Mouse (Mus musculus) embryonic facial prominence, embryonic 15.5 days (tissue): ENCODE data around the gene Trim9. TPM values are rescaled to one million over a fixed set of nuclear protein-coding genes. Genes with fewer than 3 reads are reported as not detected.

Source experiments
- ATAC-seq: fragments of 200-750 bp; cut with Nextera tagmentation; 2 replicates; pipeline ENCODE4 v1.8.0; 2017; ENCODE audit warnings: low read depth, moderate TSS enrichment; ENCODE audit not compliant: insufficient number of reproducible peaks, low FRiP score, low TSS enrichment
- H3K27ac ChIP-seq: fragments of 300-500 bp; sonication (generic); replicated peaks from 2 replicates; pipeline ENCODE4 v1.5.1; 2015; ENCODE audit warnings: mild to moderate bottlenecking, inconsistent platforms
- H3K27me3 ChIP-seq: fragments of 300-500 bp; sonication (generic); 2 replicates; pipeline ENCODE4 v1.6.1; 2015; ENCODE audit warnings: inconsistent platforms
- H3K36me3 ChIP-seq: fragments of 300-500 bp; sonication (generic); 2 replicates; pipeline ENCODE4 v1.6.1; 2015; ENCODE audit warnings: mild to moderate bottlenecking, inconsistent platforms
- H3K4me1 ChIP-seq: fragments of 300-500 bp; sonication (generic); 2 replicates; pipeline ENCODE4 v1.6.1; 2015; ENCODE audit warnings: inconsistent platforms
- H3K4me2 ChIP-seq: fragments of 300-500 bp; sonication (generic); replicated peaks from 2 replicates; pipeline ENCODE4 v1.6.1; 2015; ENCODE audit warnings: mild to moderate bottlenecking, inconsistent platforms
- H3K4me3 ChIP-seq: fragments of 300-500 bp; sonication (generic); replicated peaks from 2 replicates; pipeline ENCODE4 v1.5.1; 2015; ENCODE audit warnings: mild to moderate bottlenecking, inconsistent platforms
- H3K9ac ChIP-seq: fragments of 300-500 bp; sonication (generic); 2 replicates; pipeline ENCODE4 v1.6.1; 2015; ENCODE audit warnings: inconsistent platforms
- H3K9me3 ChIP-seq: fragments of 300-500 bp; sonication (generic); replicated peaks from 2 replicates; pipeline ENCODE4 v1.6.1; 2016; ENCODE audit warnings: inconsistent platforms
- WGBS: fragments of 180-500 bp; shearing (Covaris S2); methylation state at CpG from one replicate; pipeline ENCODE4 v1.1.7; 2015; 5-methylcytosine and 5-hydroxymethylcytosine counted together
- polyA plus RNA-seq: library from polyadenylated mRNA; unstranded; fragments of >200 nt; fragmentation: Nextera tagmentation; extraction: Ambion mirVana; gene quantifications from 2 replicates; pipeline ENCODE4 v1.2.1, GENCODE M21; 2015

The Trim9 gene
- 1.4 and 1.6 TPM in 2 replicates for polyA plus RNA-seq

GRCm38 (mm10) chr12:70347202-70347841 is at the start of gene Trim9:
Trim9 (minus strand) TSS chr12:70347614.
- H3K27me3 ChIP-seq = peaks cover 25% of the 10 kb centered on the region
- peak; percentile 99 for ATAC-seq
- no peaks in the 10 kb centered on the region for H3K9me3 ChIP-seq
- under 1% methylated on average over 48 of the region's 50 CpGs for WGBS
- H3K36me3 ChIP-seq = no peaks in the 10 kb centered on the region
- peak within 1 kb of the TSS; percentile 21; the same call in 1 of the 2 replicates for H3K9ac ChIP-seq
- no peak within 1 kb of the TSS for H3K27ac ChIP-seq
- peaks cover 21% of the 10 kb centered on the region for H3K4me1 ChIP-seq
- H3K4me2 ChIP-seq = peak within 1 kb of the TSS; percentile 96
- peak within 1 kb of the TSS; percentile 60 for H3K4me3 ChIP-seq

GRCm38 (mm10) chr12:70395061-70395460 is 47.6 kb upstream of the Trim9 start:
- ATAC-seq = no peak
- no peak overlapping the region for H3K4me3 ChIP-seq
- H3K36me3 ChIP-seq = no peaks in the 10 kb centered on the region
- 82% methylated on average over 3 of the region's 3 CpGs for WGBS
- H3K9me3 ChIP-seq = no peaks in the 10 kb centered on the region
- H3K27me3 ChIP-seq = no peaks in the 10 kb centered on the region
- no peak overlapping the region for H3K4me2 ChIP-seq
- no peak overlapping the region for H3K27ac ChIP-seq
- H3K9ac ChIP-seq = no peak overlapping the region
- no peaks in the 10 kb centered on the region for H3K4me1 ChIP-seq

- Histone ChIP-seq H3K4me1 (no peaks in the 10 kb centered on the region), H3K4me2 (no peak overlapping the region), H3K27me3 (no peaks in the 10 kb centered on the region), H3K4me3 (no peak overlapping the region), H3K36me3 (no peaks in the 10 kb centered on the region), H3K9ac (no peak overlapping the region), H3K9me3 (no peaks in the 10 kb centered on the region), H3K27ac (no peak overlapping the region)
- no peak for ATAC-seq
- WGBS = 90% methylated on average over 3 of the region's 3 CpGs
Observed at GRCm38 (mm10) chr12:70391236-70391635, 43.8 kb upstream of the Trim9 start.

- H3K9me3 ChIP-seq = no peaks in the 10 kb centered on the region
- 74% methylated on average over 10 of the region's 10 CpGs for WGBS
- H3K27ac ChIP-seq = no peak overlapping the region
- no peak overlapping the region for H3K4me2 ChIP-seq
- H3K36me3 ChIP-seq = no peaks in the 10 kb centered on the region
- H3K4me3 ChIP-seq = no peak overlapping the region
- no peaks in the 10 kb centered on the region for H3K27me3 ChIP-seq
- no peaks in the 10 kb centered on the region for H3K4me1 ChIP-seq
- no peak for ATAC-seq
- no peak overlapping the region for H3K9ac ChIP-seq
Observed at GRCm38 (mm10) chr12:70374976-70375375, 27.6 kb upstream of the Trim9 start.

GRCm38 (mm10) chr12:70372874-70373273 is 25.5 kb upstream of the Trim9 start:
- 79% methylated on average over 5 of the region's 5 CpGs for WGBS
- no peak overlapping the region for H3K27ac ChIP-seq
- H3K4me3 ChIP-seq = no peak overlapping the region
- ATAC-seq = no peak
- H3K9ac ChIP-seq = no peak overlapping the region
- H3K4me1 ChIP-seq = 0 out of 2 replicates have a peak, but pooled peaks cover under 1% of the 10 kb centered on the region
- H3K36me3 ChIP-seq = no peaks in the 10 kb centered on the region
- no peak overlapping the region for H3K4me2 ChIP-seq
- H3K27me3 ChIP-seq = no peaks in the 10 kb centered on the region
- no peaks in the 10 kb centered on the region for H3K9me3 ChIP-seq

- Histone ChIP-seq H3K36me3 (no peaks in the 10 kb centered on the region), H3K4me2 (no peak overlapping the region), H3K27ac (no peak overlapping the region), H3K4me3 (no peak overlapping the region), H3K4me1 (peaks cover 6% of the 10 kb centered on the region; the same call in 1 of the 2 replicates), H3K27me3 (no peaks in the 10 kb centered on the region), H3K9ac (no peak overlapping the region), H3K9me3 (no peaks in the 10 kb centered on the region)
- ATAC-seq = no peak
- WGBS = 88% methylated on average over 12 of the region's 12 CpGs
Observed at GRCm38 (mm10) chr12:70369348-70369747, 21.9 kb upstream of the Trim9 start.

- Histone ChIP-seq H3K27ac (no peak overlapping the region), H3K27me3 (no peaks in the 10 kb centered on the region), H3K9me3 (no peaks in the 10 kb centered on the region), H3K4me2 (no peak overlapping the region), H3K4me3 (no peak overlapping the region), H3K36me3 (no peaks in the 10 kb centered on the region), H3K4me1 (peaks cover 6% of the 10 kb centered on the region; the same call in 1 of the 2 replicates), H3K9ac (no peak overlapping the region)
- 82% methylated on average over 9 of the region's 9 CpGs for WGBS
- no peak for ATAC-seq
Observed at GRCm38 (mm10) chr12:70368820-70369219, 21.4 kb upstream of the Trim9 start.

GRCm38 (mm10) chr12:70367326-70368248 is 20.2 kb upstream of the Trim9 start:
- WGBS = 40% methylated on average over 19 of the region's 19 CpGs
- peak overlapping the region; percentile 23 for H3K4me3 ChIP-seq

GRCm38 (mm10) chr12:70363016-70363415 is 15.6 kb upstream of the Trim9 start:
- Histone ChIP-seq H3K27ac (no peak overlapping the region), H3K27me3 (no peaks in the 10 kb centered on the region), H3K9me3 (no peaks in the 10 kb centered on the region), H3K4me2 (no peak overlapping the region), H3K4me3 (no peak overlapping the region), H3K9ac (no peak overlapping the region), H3K36me3 (no peaks in the 10 kb centered on the region), H3K4me1 (peaks cover 6% of the 10 kb centered on the region; the same call in 1 of the 2 replicates)
- 24% methylated on average over 4 of the region's 4 CpGs for WGBS
- no peak; the same call in 1 of the 2 replicates for ATAC-seq

More at GRCm38 (mm10) chr12:70367326-70368248, 20.2 kb upstream of the Trim9 start:
- H3K27me3 ChIP-seq = no peaks in the 10 kb centered on the region
- no peaks in the 10 kb centered on the region for H3K36me3 ChIP-seq
- peak overlapping the region; percentile 31; the same call in 1 of the 2 replicates for H3K4me2 ChIP-seq
- peak; percentile 82 for ATAC-seq
- H3K27ac ChIP-seq = no peak overlapping the region
- peaks cover 6% of the 10 kb centered on the region; the same call in 1 of the 2 replicates for H3K4me1 ChIP-seq
- no peak overlapping the region for H3K9ac ChIP-seq
- H3K9me3 ChIP-seq = no peaks in the 10 kb centered on the region

GRCm38 (mm10) chr12:70360276-70360675 is 12.9 kb upstream of the Trim9 start:
- Histone ChIP-seq H3K4me1 (no peaks in the 10 kb centered on the region), H3K9ac (no peak overlapping the region), H3K36me3 (no peaks in the 10 kb centered on the region), H3K9me3 (no peaks in the 10 kb centered on the region), H3K4me2 (no peak overlapping the region), H3K27ac (no peak overlapping the region), H3K27me3 (no peaks in the 10 kb centered on the region), H3K4me3 (no peak overlapping the region)
- 80% methylated on average over 5 of the region's 5 CpGs for WGBS
- ATAC-seq = no peak

GRCm38 (mm10) chr12:70359443-70359842 is 12.0 kb upstream of the Trim9 start:
- no peaks in the 10 kb centered on the region for H3K27me3 ChIP-seq
- H3K9ac ChIP-seq = no peak overlapping the region
- H3K9me3 ChIP-seq = no peaks in the 10 kb centered on the region
- H3K4me2 ChIP-seq = no peak overlapping the region
- ATAC-seq = no peak
- H3K4me1 ChIP-seq = no peaks in the 10 kb centered on the region
- H3K27ac ChIP-seq = no peak overlapping the region
- no peaks in the 10 kb centered on the region for H3K36me3 ChIP-seq
- WGBS = 78% methylated on average over 13 of the region's 13 CpGs
- H3K4me3 ChIP-seq = no peak overlapping the region
